Mouse (Mus musculus) liver, embryonic 14.5 days (tissue): Measurements from ENCODE around the gene Msi2.

ENCODE experiments used
- CTCF ChIP-seq: IDR thresholded peaks from 2 replicates; pipeline ENCODE4 v1.5.1; 2016; ENCODE audit warnings: antibody characterized with exemption, low read depth, control low read depth
- EP300 ChIP-seq: IDR thresholded peaks from 2 replicates; pipeline ENCODE4 v1.6.1; 2016; ENCODE audit warnings: antibody characterized with exemption, low read depth

- no peak for TF ChIP-seq EP300
- TF ChIP-seq CTCF, result no peak
These were observed 24.1 kb downstream of the Msi2 start for GRCm38 (mm10) chr11:88693905-88694893.
